8 mouse cellular contexts compared by ENCODE assay signal in genomic region chr9:95844825-95845460, GRCm38 (mm10). TPM values are rescaled to one million over a fixed set of nuclear protein-coding genes. Genes with fewer than 3 reads are reported as not detected.
DNase-seq lines count a peak whose midpoint lies in the region; ATAC-seq and TF ChIP-seq lines count a peak whose summit lies in the region.

Pls1 (minus strand) TSS chr9:95845311.

- POLR2A ChIA-PET in Patski (lab: Charles Lee): no interaction called here

- H3K27ac ChIP-seq in hindbrain, embryonic 15.5 days (replicated peaks): no peak within 1 kb of the TSS

- peaks cover 29% of the 10 kb centered on the region for H3K27me3 ChIP-seq in Patski
- H3K27me3 ChIP-seq in hindbrain, embryonic 15.5 days: peaks cover 14% of the 10 kb centered on the region

- H3K9ac ChIP-seq in hindbrain, embryonic 15.5 days: peak within 1 kb of the TSS; percentile 57

- peaks cover 9% of the 10 kb centered on the region; the same call in 1 of the 2 replicates for H3K4me1 ChIP-seq in hindbrain, embryonic 15.5 days (replicated peaks)

- TF ChIP-seq CTCF in Patski (IDR thresholded peaks at IDR 0.05): no peak

- in situ Hi-C loops in Patski (cut with MboI; ENCODE audit: low pct_unique_long_range_greater_than_20kb): loop anchor here (10.0 kb wide), 1 partner anchor 90 kb away; the partner anchor contains the start of gene Trpc1

- H3K4me3 ChIP-seq in hindbrain, embryonic 15.5 days: peak within 1 kb of the TSS; percentile 64

- DNase-seq in Patski (ENCODE audit: low read depth, low spot score): no peak
- DNase-seq in cerebellum, postnatal 14 days: peak; percentile 95 to 98
- DNase-seq in gastrocnemius, adult 18-20 months (ENCODE audit: low spot score): peak; percentile 54
- peak; percentile 95 to 98 for DNase-seq in layer of hippocampus, postnatal 25 days (ENCODE audit: extremely low spot score in 1 of 2, low spot score in 1 of 2)
- DNase-seq in lung, postnatal 10 days: peak; percentile 87
- DNase-seq in retina, adult 2 months (ENCODE audit: low read depth, low spot score): peak; percentile 90
- DNase-seq in thymus, postnatal 14 days: peak; percentile 87

- peak; percentile 88 for ATAC-seq in Patski
- peak; percentile 95 for ATAC-seq in hindbrain, embryonic 15.5 days (ENCODE audit: low FRiP score, low read depth)

- WGBS in hindbrain, embryonic 15.5 days: 1% methylated on average over 44 of the region's 46 CpGs

- peak within 1 kb of the TSS; percentile 93 for H3K4me2 ChIP-seq in hindbrain, embryonic 15.5 days

- CTCF ChIA-PET in Patski (lab: Charles Lee): interaction anchor here (1.8 kb wide), 1 partner anchor 10 kb away, joined by 5 read pairs; no protein-coding TSS in a partner anchor

- no peaks in the 10 kb centered on the region for H3K9me3 ChIP-seq in hindbrain, embryonic 15.5 days

- no peaks in the 10 kb centered on the region for H3K36me3 ChIP-seq in hindbrain, embryonic 15.5 days

RNA-seq across cellular contexts. Expression of gene Pls1, which starts in this region (rescaled TPM):
- polyA plus RNA-seq in Patski (2021): 0.74 TPM
- under 1 TPM in 1 of 2 experiments, not detected in 1; 0.16 TPM for total RNA-seq in gastrocnemius, adult 18-20 months (2021)
- polyA plus RNA-seq in hindbrain, embryonic 15.5 days (2015; fragmentation: Nextera tagmentation; extraction: Ambion mirVana): 1.9 and 2.9 TPM in 2 replicates
- total RNA-seq in layer of hippocampus, postnatal 25 days (2021): 10 to 100 TPM in 1 of 2 experiments, 1 to 10 TPM in 1; 7.0 to 10.2 TPM

Comparison
In these comparisons a context has a peak if more than half of its experiments do, and no peak if none do; other contexts are left out.
1. RNA of gene Pls1 (total RNA-seq): 7.0 to 10.2 TPM in layer of hippocampus, postnatal 25 days; 0.16 TPM in gastrocnemius, adult 18-20 months; every median in the first group is over 4 times any median in the second.
2. Peak in ATAC-seq in Patski; RNA of the gene not detected or under 1 TPM.
3. Peak in DNase-seq in gastrocnemius, adult 18-20 months; RNA of the gene not detected or under 1 TPM.